Mouse (Mus musculus): ENCODE data around the gene Zfp60.

DNA sequence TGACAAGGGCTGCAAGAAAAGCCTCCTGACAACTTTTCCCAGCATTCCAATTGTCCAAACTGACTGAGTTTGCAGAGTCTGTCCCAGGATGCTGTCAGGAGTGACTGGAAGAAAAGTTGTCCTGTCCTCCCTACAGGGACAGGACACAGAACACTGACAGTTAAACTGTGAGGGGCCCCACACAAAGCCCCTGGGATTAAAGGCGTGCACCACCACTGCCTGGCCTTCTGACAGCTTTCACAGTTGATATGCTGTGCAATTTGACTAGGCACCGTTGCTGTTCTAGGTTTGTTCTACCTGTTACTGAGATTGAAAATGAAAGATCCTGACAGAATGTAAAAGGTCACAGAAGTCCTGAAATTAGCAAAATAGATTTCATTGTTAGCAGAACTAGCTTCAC is 3.7 kb upstream of the Zfp60 start:
- TF ChIP-seq MYOG (IDR thresholded peaks at IDR 0.05; ENCODE audit: control insufficient read depth in 1 of 3, insufficient read depth in 1 of 3, insufficient read length in 2 of 3, low read depth in 2 of 3), result no peak
- TF ChIP-seq E2F4 (IDR thresholded peaks at IDR 0.05; ENCODE audit: insufficient read depth), result no peak
- TF ChIP-seq POLR2A (IDR thresholded peaks at IDR 0.05; ENCODE audit: insufficient read length, low read depth), result no peak
- no peak for TF ChIP-seq SRF (IDR thresholded peaks at IDR 0.05; ENCODE audit: control insufficient read depth, insufficient read length, low read depth)
- TF ChIP-seq MAX (IDR thresholded peaks at IDR 0.05; ENCODE audit: low read depth), result no peak

Measured in myocyte (in vitro differentiated cells).